Mouse (Mus musculus): Measurements from ENCODE around the gene Col9a3.

Col9a3 gene

DNA sequence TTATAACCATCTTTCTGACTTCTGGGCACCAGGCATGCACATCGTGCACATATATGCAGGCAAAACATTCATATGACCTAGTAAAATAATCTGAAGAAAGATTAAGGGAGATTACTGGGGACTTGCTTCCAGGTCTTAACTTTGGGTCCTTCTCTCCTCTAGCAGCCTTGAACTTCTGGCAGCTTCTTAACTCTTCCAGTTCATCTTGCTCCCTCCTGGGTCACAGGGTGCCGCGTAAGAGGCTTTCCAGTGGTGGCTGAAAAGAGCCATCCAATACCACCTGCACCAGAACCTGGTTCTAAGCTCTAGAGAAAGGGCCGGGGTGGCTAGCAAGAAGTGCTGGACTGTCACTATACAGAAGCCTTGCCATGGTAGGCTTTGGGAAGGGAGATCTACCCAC lies at the start of gene Col9a3:
Col9a3 (plus strand) TSS at position 301 of the 400 bp plus-strand sequence.
- no peak for ATAC-seq (ENCODE audit: insufficient number of reproducible peaks, low FRiP score, low TSS enrichment)

DNA sequence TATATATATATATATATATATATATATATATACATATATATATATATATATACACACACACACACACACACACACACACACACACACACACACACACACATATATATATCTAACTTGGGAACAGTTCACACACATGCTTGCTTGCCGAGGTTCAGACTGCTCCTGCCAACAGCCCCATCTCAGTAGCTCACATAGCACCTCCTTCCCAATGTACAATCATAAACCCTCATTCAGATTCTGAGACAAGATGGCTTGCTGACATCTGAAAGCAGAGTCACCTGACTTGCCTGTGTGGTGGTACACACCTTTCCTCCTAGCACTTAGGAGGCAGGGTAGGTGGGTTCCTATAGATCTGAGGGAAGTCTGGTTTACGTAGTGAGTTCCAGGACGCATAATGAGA lies 45.2 kb upstream of the Col9a3 start:
- ATAC-seq (ENCODE audit: insufficient number of reproducible peaks, low FRiP score, low TSS enrichment) = no peak

DNA sequence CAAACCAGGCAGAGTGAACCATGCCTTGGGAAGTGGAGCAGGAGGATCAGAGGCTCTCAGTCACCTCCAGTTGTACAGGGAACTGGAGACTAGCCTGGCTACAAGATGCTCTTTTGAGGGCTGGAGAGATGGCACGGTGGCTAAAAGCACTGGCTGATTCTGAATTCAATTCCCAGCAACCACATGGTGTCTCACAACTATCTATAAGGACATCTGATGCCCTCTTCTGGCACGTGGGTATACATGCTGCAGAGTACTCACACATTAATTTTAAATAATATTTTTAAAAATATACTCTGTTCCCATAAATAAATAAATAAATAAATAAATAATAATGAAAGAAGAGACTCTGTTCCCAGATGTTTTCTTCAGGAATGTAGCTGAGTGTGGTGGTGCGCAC lies 42.4 kb upstream of the Col9a3 start:
- no peak for ATAC-seq (ENCODE audit: insufficient number of reproducible peaks, low FRiP score, low TSS enrichment)

DNA sequence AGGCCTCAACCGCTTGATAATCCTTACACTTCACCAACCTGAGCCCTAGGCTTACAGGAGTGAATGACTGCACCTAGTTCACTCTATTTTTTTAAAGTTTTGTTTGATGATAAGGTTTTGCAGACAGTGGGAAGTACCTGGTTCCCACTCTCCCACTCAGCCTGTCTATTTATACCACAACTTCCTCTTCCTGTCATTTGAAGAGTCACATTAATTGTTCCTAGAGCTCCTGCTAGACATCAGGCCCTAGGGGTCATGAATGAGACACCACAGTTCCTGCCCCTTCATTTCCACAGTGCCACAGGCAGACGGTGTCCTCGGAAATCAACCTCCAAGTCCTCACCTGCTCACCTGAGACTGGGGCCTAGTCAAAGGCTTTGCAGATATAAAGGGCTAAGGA lies 41.1 kb upstream of the Col9a3 start:
- ATAC-seq (ENCODE audit: insufficient number of reproducible peaks, low FRiP score, low TSS enrichment) = no peak

DNA sequence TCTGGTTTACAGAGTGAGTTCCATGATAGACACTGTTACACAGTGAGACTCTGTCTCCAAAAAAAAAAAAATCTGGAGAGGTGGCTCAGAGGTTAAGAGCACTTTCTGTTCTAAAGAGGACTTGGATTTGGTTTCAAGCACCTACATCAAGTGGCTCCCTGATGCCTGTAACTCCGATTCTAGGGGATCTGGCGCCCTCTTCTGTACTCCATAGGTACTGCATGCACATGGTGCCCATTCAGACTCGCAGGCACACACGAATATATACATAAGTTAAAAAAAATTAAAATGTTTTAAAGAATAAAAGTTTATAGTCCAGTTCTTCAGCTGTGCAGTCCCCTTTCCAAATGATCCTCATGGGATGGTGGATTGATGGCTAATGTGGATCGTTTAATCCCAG lies 37.3 kb upstream of the Col9a3 start:
- no peak for ATAC-seq (ENCODE audit: insufficient number of reproducible peaks, low FRiP score, low TSS enrichment)

DNA sequence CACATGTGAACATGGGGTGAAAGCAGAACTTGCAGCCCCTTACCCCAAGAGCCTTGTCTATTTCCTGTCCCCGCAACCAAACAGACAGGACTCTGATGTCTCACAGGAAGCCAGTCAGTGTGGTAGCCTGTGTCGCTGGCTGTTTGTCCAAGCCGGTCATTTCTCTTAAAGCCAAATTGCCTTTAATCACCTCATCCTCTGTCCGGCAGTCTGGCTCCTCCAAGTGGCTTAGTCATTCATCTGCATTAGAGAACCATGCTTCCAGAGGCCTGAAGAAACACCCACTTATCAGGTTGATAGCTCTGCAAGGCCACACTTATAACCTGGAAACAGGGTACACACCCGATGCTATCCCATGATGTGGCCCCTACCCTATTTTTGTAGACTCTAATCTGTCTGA lies 35.4 kb upstream of the Col9a3 start:
- no peak for ATAC-seq (ENCODE audit: insufficient number of reproducible peaks, low FRiP score, low TSS enrichment)

DNA sequence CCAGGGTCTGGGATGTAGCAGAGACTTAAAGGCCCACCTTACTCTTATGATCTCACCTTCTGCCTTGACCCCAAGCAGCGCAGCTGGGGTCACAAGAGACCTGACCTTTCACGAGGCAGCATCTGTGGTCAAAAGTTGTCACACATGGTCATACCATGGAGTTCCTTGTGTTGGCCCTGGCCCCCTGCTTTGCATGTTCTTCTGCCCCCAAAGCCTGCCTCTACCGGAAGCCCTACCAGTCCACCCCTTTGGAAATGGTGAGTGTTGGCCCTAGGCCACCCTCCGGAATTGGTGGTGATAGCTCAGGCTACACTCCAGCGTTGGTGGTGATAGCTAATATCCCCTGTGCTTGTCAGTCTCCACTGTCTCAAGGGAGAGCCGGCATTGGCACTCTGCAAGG lies 34.3 kb upstream of the Col9a3 start:
- no peak for ATAC-seq (ENCODE audit: insufficient number of reproducible peaks, low FRiP score, low TSS enrichment)

DNA sequence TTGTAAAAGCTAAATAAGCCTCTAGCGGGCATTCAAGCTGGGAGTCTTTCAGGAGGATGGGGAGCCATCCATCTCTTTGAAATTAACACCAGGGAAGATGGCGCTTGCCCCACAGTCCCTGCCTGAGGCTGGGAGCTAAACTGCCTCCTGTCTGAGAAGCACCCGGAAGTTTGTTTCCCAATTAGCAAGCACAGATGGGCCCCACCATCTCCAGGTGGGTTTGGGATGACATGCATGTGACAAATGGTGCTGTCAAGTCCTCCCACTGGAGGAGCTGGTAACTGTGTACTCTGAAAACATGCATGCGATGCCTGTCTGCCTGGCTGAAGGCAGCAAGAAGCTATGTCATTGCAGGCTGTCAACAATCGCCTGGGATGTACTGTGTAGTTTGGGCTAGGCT lies 33.7 kb upstream of the Col9a3 start:
- no peak for ATAC-seq (ENCODE audit: insufficient number of reproducible peaks, low FRiP score, low TSS enrichment)

DNA sequence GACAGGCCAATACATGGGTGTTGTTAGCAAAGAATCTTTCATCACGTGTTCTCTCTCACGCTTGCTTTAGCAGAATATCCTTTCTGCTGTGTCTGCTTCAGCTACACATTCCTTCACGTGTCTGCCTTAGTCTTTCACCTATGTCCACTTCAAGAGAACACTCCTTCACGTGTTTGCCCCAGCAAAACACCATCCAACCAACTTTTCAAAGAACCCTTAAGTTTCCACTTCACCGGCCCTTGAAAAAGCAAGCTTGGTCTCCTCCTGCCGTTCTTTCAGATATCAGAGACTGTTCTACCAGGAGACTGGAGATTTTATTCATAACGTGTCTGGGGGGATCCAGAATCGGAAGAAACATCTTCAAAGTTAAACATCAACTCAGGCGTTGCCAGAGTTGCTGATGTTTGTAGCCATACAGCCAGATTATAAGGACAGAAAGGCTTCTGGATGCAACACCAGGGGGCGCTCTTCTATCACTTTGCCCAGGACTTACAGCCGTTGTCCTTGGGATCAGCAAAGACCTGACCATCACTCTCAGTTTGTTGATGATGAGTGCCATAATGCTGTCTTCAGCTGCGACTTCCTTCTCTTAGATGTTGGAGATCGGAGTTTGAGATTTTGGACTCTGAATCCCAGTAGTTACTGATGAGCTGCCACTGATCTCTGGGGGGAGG lies 31.2 kb upstream of the Col9a3 start:
- ATAC-seq (ENCODE audit: insufficient number of reproducible peaks, low FRiP score, low TSS enrichment) = no peak

DNA sequence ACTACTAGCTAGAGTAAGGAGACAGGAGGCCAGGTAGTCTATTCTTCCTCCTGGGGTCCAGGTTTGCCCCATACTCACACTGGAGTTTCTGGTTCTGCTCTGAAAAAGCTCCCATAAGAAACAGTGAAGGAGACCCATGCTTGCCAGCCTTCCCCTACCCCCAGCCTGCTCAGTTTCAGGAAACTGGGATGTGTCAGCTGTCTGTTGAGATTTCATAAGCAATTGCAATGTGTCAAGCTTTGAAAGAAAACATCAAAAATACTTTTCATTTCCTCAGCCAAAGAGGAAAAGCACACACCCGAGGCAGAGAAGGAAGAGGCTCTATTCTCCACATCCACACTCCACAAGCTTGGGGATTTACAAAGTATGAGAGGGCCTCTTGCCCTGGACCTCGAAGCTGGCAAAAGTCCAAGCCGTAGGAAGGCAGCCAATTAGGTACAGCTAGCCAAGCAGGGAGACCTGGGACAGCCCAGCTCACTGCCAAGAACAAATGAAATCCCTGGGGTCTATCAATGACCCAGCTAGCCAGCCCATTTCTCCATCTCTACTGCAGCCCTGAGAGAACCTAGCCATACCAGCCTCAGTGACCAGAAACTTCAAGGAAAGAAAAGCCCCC lies 28.5 kb upstream of the Col9a3 start:
- ATAC-seq (ENCODE audit: insufficient number of reproducible peaks, low FRiP score, low TSS enrichment) = no peak

DNA sequence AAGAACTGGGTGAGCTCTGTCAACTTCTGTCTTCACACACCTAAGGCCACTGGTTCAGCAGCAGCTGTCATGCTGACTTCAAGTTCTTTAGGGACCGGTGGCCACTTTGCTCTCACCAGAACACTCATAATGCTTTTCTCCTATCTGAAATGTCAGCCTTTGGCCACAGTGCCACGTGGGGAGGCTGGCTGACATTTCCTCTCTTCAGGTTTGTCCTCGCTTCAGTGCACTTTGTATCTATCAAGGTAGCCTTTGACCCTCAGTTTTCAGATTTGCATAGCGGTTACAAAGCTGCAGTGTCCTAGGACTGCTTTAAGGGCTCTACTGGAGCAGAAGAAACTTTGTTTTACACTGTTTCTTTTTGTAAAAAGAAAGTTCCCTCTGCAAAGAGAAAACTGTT lies 21.1 kb upstream of the Col9a3 start:
- no peak for ATAC-seq (ENCODE audit: insufficient number of reproducible peaks, low FRiP score, low TSS enrichment)

DNA sequence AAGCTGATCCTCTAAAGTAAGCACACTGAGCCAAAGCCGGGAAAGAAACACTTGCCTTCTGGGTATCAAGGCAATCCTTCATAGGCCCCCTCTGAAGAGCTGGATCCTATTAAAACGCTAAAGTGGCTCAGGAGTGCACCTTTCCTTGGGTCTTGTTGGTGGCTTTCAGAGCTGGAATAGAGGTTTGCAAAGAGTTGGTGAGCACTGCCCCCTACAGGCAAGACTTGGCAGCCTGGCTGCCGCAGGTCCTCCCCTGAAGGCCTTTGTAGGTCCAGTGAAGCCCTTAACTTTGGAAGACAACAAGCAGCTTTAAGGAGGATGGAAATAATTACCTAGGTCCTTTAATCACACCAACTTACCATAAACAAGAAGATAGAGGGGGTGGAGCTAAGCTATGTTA lies 18.9 kb upstream of the Col9a3 start:
- ATAC-seq (ENCODE audit: insufficient number of reproducible peaks, low FRiP score, low TSS enrichment) = no peak

DNA sequence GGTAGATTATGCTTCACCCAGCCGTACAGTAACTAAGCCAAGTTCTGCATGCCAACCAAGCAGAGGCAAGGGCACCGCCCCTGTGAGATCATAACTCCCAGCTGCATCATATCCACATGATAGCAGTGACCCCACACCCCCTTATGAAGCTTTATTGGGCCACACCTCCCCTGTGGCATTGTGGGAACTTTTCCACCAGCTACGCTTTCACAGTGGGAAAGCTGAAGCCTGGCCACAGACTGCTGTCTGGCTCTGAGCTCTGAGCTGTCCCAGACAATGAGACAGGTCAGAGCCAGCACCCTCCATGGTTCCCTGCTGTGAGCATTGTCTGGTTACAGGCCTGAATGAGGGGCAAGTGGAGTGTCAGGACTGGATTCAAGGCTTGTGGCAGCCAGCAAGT lies 16.6 kb upstream of the Col9a3 start, which contains the start of gene Mrgbp:
Mrgbp (plus strand) TSS at position 303 of the 400 bp plus-strand sequence.
- no peak for ATAC-seq (ENCODE audit: insufficient number of reproducible peaks, low FRiP score, low TSS enrichment)

DNA sequence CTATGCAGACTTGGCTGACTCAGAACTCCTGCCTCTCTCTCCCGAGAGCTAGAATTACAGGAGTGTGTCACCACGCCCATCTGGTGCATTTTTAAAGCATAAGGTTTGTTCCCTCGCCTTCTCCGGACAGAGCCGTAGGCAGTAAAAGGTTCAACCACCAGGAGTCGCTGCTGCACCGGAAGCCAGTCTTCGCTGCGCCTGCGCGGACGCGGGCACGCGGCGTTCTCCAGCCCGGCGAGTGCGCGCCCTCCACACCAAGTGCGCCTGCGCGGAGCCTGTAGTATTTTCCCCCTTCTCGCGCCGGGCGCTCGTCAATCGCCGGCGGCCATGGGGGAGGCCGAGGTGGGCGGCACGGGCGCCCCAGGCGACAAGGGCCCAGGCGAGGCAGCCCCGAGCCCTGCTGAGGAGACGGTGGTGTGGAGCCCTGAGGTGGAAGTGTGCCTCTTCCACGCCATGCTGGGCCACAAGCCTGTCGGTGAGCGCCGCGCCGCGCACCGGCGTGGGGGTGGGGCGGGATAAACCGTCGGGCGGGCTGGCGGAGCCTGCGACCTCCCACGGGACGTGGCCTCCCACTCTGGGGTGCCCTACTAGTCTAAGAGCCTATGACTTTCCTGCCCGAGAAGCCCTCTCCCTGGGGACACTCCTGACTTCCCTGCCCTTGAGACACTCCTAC lies 15.0 kb upstream of the Col9a3 start:
- peak; percentile 77 for ATAC-seq (ENCODE audit: insufficient number of reproducible peaks, low FRiP score, low TSS enrichment)

DNA sequence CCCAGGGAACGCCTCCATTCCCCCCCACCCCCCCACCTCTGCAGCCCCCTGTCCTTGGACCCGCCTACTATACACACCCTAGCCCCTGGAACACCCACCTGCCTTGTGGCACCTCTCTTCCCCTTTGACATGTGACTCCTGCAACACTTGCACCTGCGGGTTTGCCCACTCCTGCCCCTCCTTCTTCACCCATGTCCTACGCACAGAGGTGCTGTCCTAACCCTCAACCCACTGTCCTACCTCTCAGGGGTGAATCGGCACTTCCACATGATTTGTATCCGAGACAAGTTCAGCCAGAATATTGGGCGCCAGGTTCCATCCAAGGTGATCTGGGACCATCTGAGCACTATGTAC lies 14.5 kb upstream of the Col9a3 start:
- ATAC-seq (ENCODE audit: insufficient number of reproducible peaks, low FRiP score, low TSS enrichment) = no peak

DNA sequence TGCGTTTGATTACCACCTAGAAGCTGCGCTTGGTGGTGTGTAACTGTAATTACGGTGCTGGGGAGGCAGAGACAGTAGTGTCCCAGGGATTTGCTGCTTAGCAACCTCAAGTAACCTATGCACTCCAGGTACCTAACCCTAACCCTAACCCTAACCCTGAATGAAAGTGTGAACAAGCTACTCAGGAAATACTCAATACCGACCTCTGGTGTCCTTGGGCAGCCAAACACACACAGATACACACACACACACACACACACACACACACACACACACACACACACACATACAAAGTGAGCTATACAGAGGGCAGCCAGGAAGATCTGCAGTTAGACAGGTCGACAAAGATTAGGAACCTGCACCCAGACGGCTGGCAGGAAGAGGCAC lies 8.9 kb upstream of the Col9a3 start:
- no peak for ATAC-seq (ENCODE audit: insufficient number of reproducible peaks, low FRiP score, low TSS enrichment)

DNA sequence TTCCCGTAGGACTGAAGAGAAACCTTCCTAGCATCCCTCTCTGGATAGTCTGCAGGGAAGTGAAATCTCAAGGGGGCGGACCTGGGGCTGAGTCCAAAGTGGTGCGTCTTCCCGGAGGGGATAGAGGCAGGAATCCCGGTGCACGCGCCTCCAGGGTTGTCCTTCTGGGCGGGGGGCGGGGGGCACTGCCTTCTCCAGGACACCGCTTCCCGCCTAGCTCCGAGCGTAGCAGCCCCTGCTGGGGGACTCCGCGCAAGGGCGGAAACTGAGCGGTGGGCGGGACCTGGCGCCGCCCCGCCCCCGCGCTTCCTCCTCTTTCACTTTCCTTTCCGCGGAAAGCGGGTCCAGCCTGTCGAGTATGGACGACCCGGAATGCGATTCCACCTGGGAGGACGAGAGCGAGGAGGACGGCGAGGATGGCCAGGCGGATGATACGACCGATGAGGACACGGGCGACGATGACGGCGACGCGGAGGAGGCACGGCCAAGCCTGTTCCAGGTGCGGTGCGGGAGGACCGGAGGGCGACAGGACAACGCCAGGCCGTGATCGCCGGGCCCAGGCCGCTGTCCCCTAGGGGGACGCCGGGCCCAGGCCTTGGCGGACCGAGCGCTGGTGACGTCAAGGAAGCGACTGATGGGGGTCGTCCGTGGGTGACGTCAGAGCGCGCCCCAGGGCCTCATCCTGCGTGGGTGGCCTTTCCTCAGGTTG lies 8.3 kb upstream of the Col9a3 start, which contains the start of gene Ogfr:
Ogfr (plus strand) TSS at position 123 of the 709 bp plus-strand sequence.
- ATAC-seq (ENCODE audit: insufficient number of reproducible peaks, low FRiP score, low TSS enrichment) = peak; percentile 45

DNA sequence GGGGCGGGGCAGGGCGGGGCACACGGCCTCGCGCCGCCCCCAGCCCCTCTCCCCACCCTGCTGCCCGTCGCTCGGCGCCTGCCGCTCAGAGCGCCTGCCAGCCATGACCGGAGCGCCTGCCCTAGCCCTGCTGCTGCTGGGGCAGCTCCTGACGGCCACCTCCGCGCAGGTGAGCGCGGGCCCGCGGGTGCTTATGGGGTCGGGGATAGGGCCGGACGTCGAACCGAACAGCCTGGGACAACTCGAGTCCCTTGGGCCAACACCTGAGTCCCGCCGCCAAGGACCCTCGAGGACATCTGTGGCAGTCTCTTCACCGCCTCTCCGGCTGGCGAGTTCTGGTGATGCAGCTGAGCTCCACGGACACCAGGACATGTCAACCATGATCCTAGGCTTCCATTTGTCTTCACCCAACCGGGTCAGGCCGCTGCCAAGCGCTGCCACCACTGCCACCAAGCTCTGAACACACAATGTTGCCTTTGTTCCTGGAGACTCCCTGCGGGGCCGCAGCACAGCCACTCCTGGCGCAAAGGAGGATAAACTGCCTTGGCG lies 641 bp downstream of the Col9a3 start:
- no peak for ATAC-seq (ENCODE audit: insufficient number of reproducible peaks, low FRiP score, low TSS enrichment)

DNA sequence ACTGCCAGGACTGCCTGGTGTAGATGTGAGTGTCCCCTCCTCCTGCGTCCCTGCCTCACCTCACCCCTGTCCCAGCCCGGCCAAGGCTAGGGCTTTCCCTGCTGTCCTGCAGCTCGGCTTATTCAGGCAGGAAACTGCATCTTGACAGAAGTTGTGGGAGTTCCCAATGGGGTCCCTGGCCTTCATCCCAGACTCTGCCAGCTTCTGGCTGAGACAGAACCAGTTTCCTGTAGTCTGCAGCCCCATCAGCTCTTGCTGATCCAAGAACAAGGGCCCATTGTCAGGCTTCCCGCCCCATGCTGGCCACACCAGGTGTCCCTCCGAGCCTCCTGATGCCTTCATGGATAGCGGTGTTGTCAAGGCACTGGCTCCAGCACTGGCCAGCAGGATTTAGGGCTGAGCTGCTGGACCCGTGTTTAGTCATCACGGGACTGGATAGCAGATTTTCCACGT lies 3.0 kb downstream of the Col9a3 start:
- ATAC-seq (ENCODE audit: insufficient number of reproducible peaks, low FRiP score, low TSS enrichment) = peak; percentile 56

DNA sequence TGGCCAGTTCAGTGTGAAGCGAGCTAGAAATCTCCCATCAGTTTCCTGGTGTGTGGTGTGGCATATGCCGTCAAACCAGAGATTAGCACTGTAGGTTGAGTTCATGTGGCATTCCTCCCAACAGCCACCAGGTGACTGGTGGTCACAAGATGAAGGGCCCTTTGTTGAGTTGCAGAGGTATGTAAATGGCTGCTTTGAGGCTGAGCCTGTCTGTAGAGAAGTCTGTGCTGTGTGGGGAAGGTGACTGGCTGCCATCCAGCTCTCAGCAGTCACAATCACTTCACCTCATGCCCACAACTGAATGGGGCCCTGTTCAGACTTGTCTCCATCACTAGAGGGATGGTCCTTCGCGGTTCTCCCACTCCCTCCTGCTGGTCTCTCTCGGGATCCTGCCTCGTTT lies 7.2 kb downstream of the Col9a3 start:
- no peak for ATAC-seq (ENCODE audit: insufficient number of reproducible peaks, low FRiP score, low TSS enrichment)

DNA sequence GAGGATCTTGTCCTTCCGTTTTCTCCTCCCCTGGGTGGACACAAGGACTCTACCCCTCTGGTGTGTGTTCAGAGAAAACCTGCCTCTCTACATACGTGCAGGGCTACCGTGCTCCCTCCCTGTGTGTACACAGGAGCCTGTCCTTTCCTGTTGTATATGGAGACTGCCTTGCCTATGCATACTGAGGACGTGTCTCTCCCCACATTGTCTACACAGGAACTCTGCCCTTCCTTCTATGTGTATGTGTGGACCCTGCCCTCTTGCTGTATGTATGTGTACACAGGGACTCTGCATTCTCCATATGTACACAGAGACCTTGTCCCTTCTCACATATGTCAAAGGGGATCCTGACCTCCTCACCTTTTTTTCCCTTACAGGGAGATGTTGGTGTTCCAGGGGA lies 12.7 kb downstream of the Col9a3 start:
- ATAC-seq (ENCODE audit: insufficient number of reproducible peaks, low FRiP score, low TSS enrichment) = no peak
